Mouse (Mus musculus): ENCODE measurements around the gene Aatk. TPM values are rescaled to one million over a fixed set of nuclear protein-coding genes. Genes with fewer than 3 reads are reported as not detected.

The Aatk gene
- polyA plus RNA-seq, 2 experiments: 0.13 to 0.45 TPM

DNA sequence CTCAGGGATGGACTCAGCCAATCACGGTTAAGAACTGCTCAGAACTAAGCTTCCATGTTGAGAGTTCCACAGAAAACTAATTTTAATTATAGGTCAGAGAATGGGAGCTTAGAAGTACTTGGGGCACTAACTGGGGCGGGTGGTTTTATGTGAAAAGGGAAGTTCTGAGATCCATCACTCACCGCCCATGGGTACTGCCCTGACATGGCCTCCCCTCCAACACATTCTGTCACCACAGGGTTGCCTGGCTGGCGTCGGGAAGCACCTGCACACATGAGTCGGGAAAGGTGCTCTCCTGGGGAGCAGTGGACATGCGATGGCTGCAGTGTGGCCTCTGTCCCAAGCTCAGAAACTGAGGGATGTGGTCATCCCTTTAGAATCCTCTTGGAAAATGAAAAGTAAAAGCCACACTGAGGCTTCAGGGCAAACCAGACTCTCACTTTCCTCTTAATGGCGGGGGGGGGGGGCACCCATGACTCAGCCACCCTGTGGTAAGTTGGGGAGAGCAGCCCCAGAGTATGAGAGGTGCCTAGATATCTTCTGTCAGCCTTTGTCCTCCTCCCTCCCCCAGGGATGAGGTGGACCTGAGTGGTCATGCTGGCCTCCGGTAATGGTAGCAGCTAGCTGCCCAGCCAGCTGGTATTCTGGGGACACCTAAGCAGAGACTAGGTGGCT is 60.1 kb downstream of the Aatk start:
- WGBS (ENCODE audit: insufficient replicate concordance): 50% methylated on average over 9 of the region's 9 CpGs
- Histone ChIP-seq H3K27me3 (ENCODE audit: control insufficient read depth, insufficient read depth, low read length) (no peaks in the 10 kb centered on the region), H3K4me2 (ENCODE audit: low read depth) (no peak overlapping the region), H3K9me3 (ENCODE audit: control insufficient read depth, low read length) (no peaks in the 10 kb centered on the region), H3K4me3 (ENCODE audit: insufficient read depth in 1 of 2, low read depth in 2 of 2, low read length in 2 of 2) (no peak overlapping the region), H3K4me1 (replicated peaks; ENCODE audit: control insufficient read depth in 2 of 2, insufficient read depth in 2 of 2, low read length in 1 of 2) (0 out of 4 replicates have a peak, but pooled peaks cover 0 to 1% of the 10 kb centered on the region in 2 experiments), H3K36me3 (replicated peaks; ENCODE audit: control insufficient read depth, insufficient read depth, low read depth) (no peaks in the 10 kb centered on the region), H3K9ac (replicated peaks) (no peak overlapping the region), H3K27ac (no peak overlapping the region)
- ATAC-seq (ENCODE audit: insufficient read depth): no peak
- no peak for TF ChIP-seq CTCF (IDR thresholded peaks at IDR 0.05; ENCODE audit: low read depth)
- TF ChIP-seq EP300 (IDR thresholded peaks at IDR 0.05; ENCODE audit: low read depth): no peak
- DNase-seq (ENCODE audit: low read depth in 3 of 3, low spot score in 3 of 3): no peak

DNA sequence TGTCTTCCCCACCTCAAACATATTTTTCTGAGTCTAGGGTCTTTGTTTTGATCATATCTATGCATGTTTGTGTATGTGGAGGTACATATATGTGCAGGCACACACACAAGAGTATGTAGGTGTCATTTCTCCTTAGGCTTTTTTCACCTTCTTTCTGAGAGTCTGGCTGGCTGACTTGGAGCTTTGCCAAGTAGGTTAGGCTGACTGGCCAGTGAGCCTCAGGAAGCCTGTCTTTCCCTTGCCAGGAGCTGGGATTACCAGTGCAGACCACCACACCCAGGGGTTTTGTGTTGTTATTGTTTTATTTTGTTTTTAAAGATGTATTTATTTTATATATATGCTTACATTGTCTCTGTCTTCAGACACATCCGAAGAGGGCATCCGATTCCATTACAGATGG is 63.8 kb downstream of the Aatk start:
- ATAC-seq (ENCODE audit: insufficient read depth) (no peak), DNase-seq (ENCODE audit: low read depth in 3 of 3, low spot score in 3 of 3) (no peak)
- TF ChIP-seq CTCF (IDR thresholded peaks at IDR 0.05; ENCODE audit: low read depth) (no peak), EP300 (IDR thresholded peaks at IDR 0.05; ENCODE audit: low read depth) (no peak)
- WGBS (ENCODE audit: insufficient replicate concordance): 74% methylated on average over 2 of the region's 2 CpGs
- Histone ChIP-seq H3K4me2 (ENCODE audit: low read depth) (no peak overlapping the region), H3K4me3 (ENCODE audit: insufficient read depth in 1 of 2, low read depth in 2 of 2, low read length in 2 of 2) (no peak overlapping the region), H3K27ac (no peak overlapping the region), H3K9ac (replicated peaks) (no peak overlapping the region), H3K27me3 (ENCODE audit: control insufficient read depth, insufficient read depth, low read length) (no peaks in the 10 kb centered on the region), H3K36me3 (replicated peaks; ENCODE audit: control insufficient read depth, insufficient read depth, low read depth) (no peaks in the 10 kb centered on the region), H3K9me3 (ENCODE audit: control insufficient read depth, low read length) (no peaks in the 10 kb centered on the region), H3K4me1 (replicated peaks; ENCODE audit: control insufficient read depth in 2 of 2, insufficient read depth in 2 of 2, low read length in 1 of 2) (0 out of 4 replicates have a peak, but pooled peaks cover 0 to 1% of the 10 kb centered on the region in 2 experiments)

DNA sequence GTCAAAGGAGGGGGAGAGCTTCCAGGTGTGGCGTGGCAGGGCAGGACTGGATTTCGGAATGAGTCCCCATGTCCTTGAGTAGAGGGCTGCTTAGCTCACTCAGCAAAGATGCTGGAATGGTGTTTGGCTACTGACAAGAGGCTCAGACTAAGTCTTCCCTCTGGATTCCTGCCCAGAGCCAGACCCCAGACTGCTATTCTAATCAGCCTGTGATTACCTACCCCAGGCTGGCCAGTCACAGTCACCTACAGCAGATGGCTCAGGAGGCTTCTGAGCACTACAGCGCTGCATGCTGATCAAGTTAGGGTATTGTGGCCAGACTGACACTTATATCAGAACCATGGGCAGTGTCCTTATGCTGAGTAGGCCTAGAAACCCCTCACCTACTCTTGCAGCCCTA is 64.7 kb downstream of the Aatk start:
- no peaks in the 10 kb centered on the region for H3K27me3 ChIP-seq (ENCODE audit: control insufficient read depth, insufficient read depth, low read length)
- H3K9ac ChIP-seq (replicated peaks): no peak overlapping the region
- H3K4me2 ChIP-seq (ENCODE audit: low read depth): no peak overlapping the region
- WGBS (ENCODE audit: insufficient replicate concordance): 59% methylated on average over 3 of the region's 3 CpGs
- TF ChIP-seq CTCF (IDR thresholded peaks at IDR 0.05; ENCODE audit: low read depth) (no peak), EP300 (IDR thresholded peaks at IDR 0.05; ENCODE audit: low read depth) (no peak)
- H3K9me3 ChIP-seq (ENCODE audit: control insufficient read depth, low read length): no peaks in the 10 kb centered on the region
- no peak overlapping the region for H3K4me3 ChIP-seq (ENCODE audit: insufficient read depth in 1 of 2, low read depth in 2 of 2, low read length in 2 of 2)
- 0 out of 4 replicates have a peak, but pooled peaks cover 0 to 1% of the 10 kb centered on the region in 2 experiments for H3K4me1 ChIP-seq (replicated peaks; ENCODE audit: control insufficient read depth in 2 of 2, insufficient read depth in 2 of 2, low read length in 1 of 2)
- no peak overlapping the region for H3K27ac ChIP-seq
- ATAC-seq (ENCODE audit: insufficient read depth) (no peak), DNase-seq (ENCODE audit: low read depth in 3 of 3, low spot score in 3 of 3) (no peak)
- no peaks in the 10 kb centered on the region for H3K36me3 ChIP-seq (replicated peaks; ENCODE audit: control insufficient read depth, insufficient read depth, low read depth)

DNA sequence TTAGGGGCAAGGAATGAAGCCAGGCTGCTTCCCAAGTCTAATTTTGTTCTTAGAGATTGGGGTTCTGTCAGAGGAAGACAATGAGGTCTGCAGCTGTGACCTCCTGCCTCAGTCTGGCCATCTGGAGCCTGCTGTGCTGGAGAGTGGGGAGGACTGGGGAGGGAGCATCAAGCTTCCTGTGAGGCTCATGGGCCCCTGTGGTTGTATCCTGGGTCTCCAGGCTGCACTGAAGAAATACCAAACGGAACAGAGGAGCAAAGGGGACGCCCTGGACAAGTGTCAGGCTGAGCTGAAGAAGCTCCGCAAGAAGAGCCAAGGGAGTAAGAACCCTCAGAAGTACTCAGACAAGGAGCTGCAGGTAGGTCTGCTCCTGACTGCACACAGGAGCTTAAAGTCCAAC is 65.2 kb downstream of the Aatk start:
- DNase-seq (ENCODE audit: low read depth in 3 of 3, low spot score in 3 of 3): no peak

DNA sequence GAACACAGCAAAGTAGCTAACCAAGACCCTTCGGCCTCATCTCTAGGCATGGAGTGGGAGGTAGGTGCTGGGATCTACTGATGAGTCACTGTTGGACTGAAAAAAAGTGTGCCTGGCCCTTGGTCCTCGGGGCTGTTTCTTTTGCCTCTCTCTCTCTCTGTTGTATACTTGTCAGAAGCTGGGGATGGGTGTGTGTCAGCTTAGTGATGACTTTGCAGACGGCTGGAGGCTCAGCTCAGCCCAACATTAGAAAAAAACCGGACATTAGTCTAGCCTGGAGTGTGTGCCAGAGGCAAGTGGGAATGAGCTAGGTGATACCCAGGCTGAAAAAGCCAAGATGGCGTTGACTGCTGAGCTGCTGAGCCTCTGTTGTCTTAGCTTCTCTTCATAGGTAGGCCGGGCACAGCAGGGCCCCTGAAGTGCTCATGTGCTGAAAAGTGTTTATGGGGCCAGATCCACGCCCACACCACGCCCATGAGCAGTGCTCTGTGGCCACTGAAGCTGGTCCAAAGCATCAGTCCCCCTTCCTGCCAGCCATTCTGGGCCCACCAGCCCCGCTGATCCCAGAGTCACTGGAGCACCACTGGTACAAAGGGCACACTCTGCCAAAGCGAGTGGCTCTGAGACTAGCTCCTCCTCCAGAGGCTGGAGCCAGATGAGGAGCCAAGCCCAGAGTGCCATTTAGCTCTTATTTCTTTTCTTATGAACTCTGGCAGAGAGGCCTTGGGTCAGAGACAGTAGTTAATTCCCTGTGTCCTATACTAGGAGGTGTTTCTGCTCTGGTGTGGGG is 67.2 kb downstream of the Aatk start:
- Histone ChIP-seq H3K36me3 (replicated peaks; ENCODE audit: control insufficient read depth, insufficient read depth, low read depth) (no peaks in the 10 kb centered on the region), H3K4me3 (ENCODE audit: insufficient read depth in 1 of 2, low read depth in 2 of 2, low read length in 2 of 2) (no peak overlapping the region), H3K27ac (no peak overlapping the region), H3K4me1 (replicated peaks; ENCODE audit: control insufficient read depth in 2 of 2, insufficient read depth in 2 of 2, low read length in 1 of 2) (no peaks in the 10 kb centered on the region), H3K27me3 (ENCODE audit: control insufficient read depth, insufficient read depth, low read length) (no peaks in the 10 kb centered on the region), H3K9me3 (ENCODE audit: control insufficient read depth, low read length) (no peaks in the 10 kb centered on the region), H3K4me2 (ENCODE audit: low read depth) (no peak overlapping the region), H3K9ac (replicated peaks) (no peak overlapping the region)
- no peak for ATAC-seq (ENCODE audit: insufficient read depth)
- TF ChIP-seq EP300 (IDR thresholded peaks at IDR 0.05; ENCODE audit: low read depth): no peak
- TF ChIP-seq CTCF (IDR thresholded peaks at IDR 0.05; ENCODE audit: low read depth): no peak
- 54% methylated on average over 10 of the region's 10 CpGs for WGBS (ENCODE audit: insufficient replicate concordance)
- no peak for DNase-seq (ENCODE audit: low read depth in 3 of 3, low spot score in 3 of 3)

More for the DNA sequence above, 65.2 kb downstream of the Aatk start:
- no peak overlapping the region for H3K9ac ChIP-seq (replicated peaks)
- no peaks in the 10 kb centered on the region for H3K9me3 ChIP-seq (ENCODE audit: control insufficient read depth, low read length)
- H3K27me3 ChIP-seq (ENCODE audit: control insufficient read depth, insufficient read depth, low read length): no peaks in the 10 kb centered on the region
- no peaks in the 10 kb centered on the region for H3K36me3 ChIP-seq (replicated peaks; ENCODE audit: control insufficient read depth, insufficient read depth, low read depth)
- H3K4me2 ChIP-seq (ENCODE audit: low read depth): no peak overlapping the region
- 0 out of 4 replicates have a peak, but pooled peaks cover 0 to 1% of the 10 kb centered on the region in 2 experiments for H3K4me1 ChIP-seq (replicated peaks; ENCODE audit: control insufficient read depth in 2 of 2, insufficient read depth in 2 of 2, low read length in 1 of 2)
- TF ChIP-seq EP300 (IDR thresholded peaks at IDR 0.05; ENCODE audit: low read depth): no peak
- no peak for TF ChIP-seq CTCF (IDR thresholded peaks at IDR 0.05; ENCODE audit: low read depth)
- no peak overlapping the region for H3K4me3 ChIP-seq (ENCODE audit: insufficient read depth in 1 of 2, low read depth in 2 of 2, low read length in 2 of 2)
- 54% methylated on average over 3 of the region's 3 CpGs for WGBS (ENCODE audit: insufficient replicate concordance)
- H3K27ac ChIP-seq: no peak overlapping the region
- no peak for ATAC-seq (ENCODE audit: insufficient read depth)
